Mouse (Mus musculus) CD4-positive naive resting alpha-beta T cell, adult 57 days (primary cell): Measurements from ENCODE around the gene Zfp51. TPM values are rescaled to one million over a fixed set of nuclear protein-coding genes. Genes with fewer than 3 reads are reported as not detected.

Experiments
- total RNA-seq: library from RNA; stranded (reverse); gene quantifications from one replicate; pipeline ENCODE4 v1.2.4, GENCODE M21; 2023

The Zfp51 gene
- total RNA-seq = 20.5 TPM

DNA sequence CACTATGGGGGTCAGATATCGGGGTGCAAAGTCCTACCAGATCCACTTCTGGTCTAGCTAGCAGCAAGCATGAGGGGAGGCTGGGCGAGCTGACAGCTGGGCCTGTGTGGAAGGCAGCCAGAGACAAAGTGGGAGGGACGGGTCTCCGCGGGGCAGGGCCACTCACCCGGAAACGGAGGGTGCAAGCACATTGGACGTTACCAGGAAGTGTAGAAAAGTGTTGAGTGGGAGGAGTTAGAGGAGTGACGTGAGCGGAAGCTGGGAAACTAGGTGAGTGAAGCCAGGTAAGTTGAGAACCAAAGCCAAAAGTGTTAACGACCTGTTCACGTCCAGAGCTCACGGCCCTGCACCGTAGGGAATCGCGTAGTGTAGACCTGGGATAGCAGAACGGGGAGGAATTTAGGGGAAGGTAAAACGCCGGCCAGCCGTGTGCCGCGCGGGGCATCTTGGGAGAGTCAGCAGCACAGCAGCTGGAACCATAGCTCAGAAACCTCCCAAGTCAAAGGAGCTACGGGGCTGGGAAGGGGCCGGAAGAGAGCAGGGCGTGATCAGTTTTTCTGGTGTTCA lies at the start of gene Zfp51:
Gene Zfp51, plus strand, starts transcription at position 237 of the 567 bp plus-strand sequence.

DNA sequence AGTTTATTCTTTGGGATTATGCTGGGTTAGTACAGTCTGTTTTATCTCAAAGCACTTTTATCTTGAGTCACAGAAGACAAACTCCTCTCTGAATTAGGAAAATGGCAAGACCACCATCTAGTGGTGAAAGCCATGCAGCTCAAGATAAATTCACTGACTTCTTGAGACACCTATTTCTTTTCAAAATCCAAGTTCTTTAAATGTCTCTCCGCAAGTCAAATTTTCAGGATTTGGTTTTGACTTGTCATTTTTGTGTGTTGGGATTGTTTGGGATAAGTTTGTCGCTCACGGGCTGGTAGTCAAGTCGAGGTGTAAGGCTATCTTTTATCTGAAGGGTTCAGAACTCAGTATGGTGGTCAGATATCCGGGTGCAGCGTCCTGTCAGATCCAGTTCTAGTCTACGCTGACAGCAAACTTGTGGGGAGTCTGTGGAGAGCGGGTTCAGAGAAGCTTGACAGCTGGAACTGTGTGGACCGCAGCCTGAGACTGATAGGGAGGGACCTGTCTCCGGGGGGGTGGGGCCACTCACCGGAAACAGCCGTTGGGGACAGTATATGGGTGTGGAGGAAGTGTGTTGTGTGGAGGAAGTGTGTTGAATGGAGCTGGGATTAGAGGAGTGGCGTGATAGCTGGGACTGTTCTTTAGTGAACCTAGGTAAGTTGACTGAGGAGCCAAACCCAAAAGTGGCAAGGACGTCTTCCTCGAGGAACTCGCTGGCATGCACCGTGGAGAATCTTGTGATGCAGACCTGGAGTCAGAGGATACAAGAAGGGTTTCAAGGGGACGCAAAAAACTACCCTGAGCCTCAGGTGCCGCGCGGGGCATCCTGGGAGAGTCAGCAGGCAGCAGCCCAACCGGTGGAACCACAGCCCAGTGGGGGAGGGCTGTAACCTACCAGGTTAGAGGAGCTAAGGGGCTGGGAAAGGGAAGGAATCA lies 27.2 kb upstream of the Zfp51 start, which contains the start of gene Zfp54:
Gene Zfp54, plus strand, starts transcription at position 564 of the 936 bp plus-strand sequence.

DNA sequence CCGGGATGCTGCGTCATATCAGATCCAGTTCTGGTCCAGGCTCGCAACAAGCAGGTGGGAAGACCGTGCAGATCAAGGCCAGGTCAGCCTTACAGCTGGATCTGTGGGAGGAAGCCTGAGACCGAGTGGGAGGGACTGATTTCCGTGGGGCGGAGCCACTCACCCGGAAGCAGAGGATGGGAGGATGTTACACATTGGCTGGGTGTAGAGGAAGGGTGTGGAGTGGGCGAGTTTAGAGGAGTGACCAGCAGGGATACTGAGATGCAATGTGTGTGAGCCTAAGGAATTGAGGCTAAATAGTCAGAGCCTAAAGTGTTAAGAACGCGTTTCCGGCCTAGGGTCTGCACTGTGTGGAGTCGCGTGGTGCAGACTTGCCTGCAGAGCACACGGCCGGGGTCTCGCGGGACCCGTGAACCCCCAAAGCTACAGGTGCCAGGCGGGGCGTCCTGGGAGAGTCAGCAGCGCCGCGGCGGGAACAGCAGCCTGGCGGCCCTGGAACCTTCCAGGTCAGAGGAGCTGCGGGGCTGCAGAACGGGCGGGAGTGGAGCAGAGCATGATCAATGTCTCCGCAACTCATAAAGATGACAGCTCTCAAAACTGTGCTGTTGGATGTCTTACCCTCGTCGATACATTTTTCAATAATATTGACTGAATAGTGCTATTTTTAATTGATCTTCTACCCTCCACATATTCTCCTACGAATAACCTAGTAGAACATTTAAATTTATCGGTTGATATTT lies 38.8 kb downstream of the Zfp51 start, which contains the start of gene Zfp53:
Gene Zfp53, plus strand, starts transcription at position 239 of the 740 bp plus-strand sequence.

Other genes with a start within 250 kb of the Zfp51 start
- gene Vmn1r234, start 224.3 kb upstream of the Zfp51 start, total RNA-seq = not detected
- not detected for gene Vmn1r235, start 194.0 kb upstream of the Zfp51 start, total RNA-seq
- gene Vmn1r236, start 167.4 kb upstream of the Zfp51 start, total RNA-seq = not detected
- not detected for gene Vmn1r237, start 138.5 kb upstream of the Zfp51 start, total RNA-seq
- gene Zfp677, start 66.6 kb upstream of the Zfp51 start, total RNA-seq = 7.1 TPM
- 1.7 TPM for gene Zfp54, start 27.1 kb upstream of the Zfp51 start, total RNA-seq
- gene Zfp53, start 38.6 kb downstream of the Zfp51 start, total RNA-seq = 28.1 TPM
- 5.6 TPM for gene Zfp52, start 85.2 kb downstream of the Zfp51 start, total RNA-seq
- gene Zfp948, start 116.6 kb downstream of the Zfp51 start, total RNA-seq = 2.0 TPM
- 9.1 TPM for gene Zfp983, start 200.2 kb downstream of the Zfp51 start, total RNA-seq
- gene Gm10226, start 241.5 kb downstream of the Zfp51 start, total RNA-seq = 15.1 TPM